8 mouse cellular contexts compared by ENCODE assay signal in genomic region chr12:117172885-117173529, GRCm38 (mm10).
A peak's percentile ranks its signal among the peaks of the same experiment; 100 is the strongest.
DNase-seq lines count a peak whose midpoint lies in the region; ATAC-seq and TF ChIP-seq lines count a peak whose summit lies in the region.

No protein-coding gene starts in this region.

- no peak for DNase-seq in intestine, embryonic 14.5 days (ENCODE audit: low spot score)
- DNase-seq in limb, embryonic 11.5 days (ENCODE audit: low spot score), result peak; percentile 64
- peak; percentile 88 for DNase-seq in retina, postnatal 1 day
- no peak for DNase-seq in frontal cortex, adult 2 months (ENCODE audit: extremely low spot score in 1 of 2, low spot score in 1 of 2)
- DNase-seq in urinary bladder, postnatal 25 days (ENCODE audit: low spot score), result no peak
- DNase-seq in layer of hippocampus, adult 8-10 months (ENCODE audit: low spot score in 2 of 2), result no peak

- H3K4me3 ChIP-seq in intestine, embryonic 14.5 days (ENCODE audit: low read depth, low read length), result no peak overlapping the region
- H3K4me3 ChIP-seq in intestine, postnatal 0 days (ENCODE audit: low read depth, low read length), result no peak overlapping the region
- no peak overlapping the region for H3K4me3 ChIP-seq in embryonic facial prominence, embryonic 15.5 days (replicated peaks)
- no peak overlapping the region for H3K4me3 ChIP-seq in limb, embryonic 11.5 days (ENCODE audit: low read depth, low read length)

- H3K9me3 ChIP-seq in intestine, embryonic 14.5 days (ENCODE audit: control insufficient read depth, low read length), result no peaks in the 10 kb centered on the region
- no peaks in the 10 kb centered on the region for H3K9me3 ChIP-seq in intestine, postnatal 0 days (ENCODE audit: control insufficient read depth)
- H3K9me3 ChIP-seq in embryonic facial prominence, embryonic 15.5 days (replicated peaks), result no peaks in the 10 kb centered on the region
- H3K9me3 ChIP-seq in limb, embryonic 11.5 days (ENCODE audit: control insufficient read depth, low read length), result no peaks in the 10 kb centered on the region

- H3K36me3 ChIP-seq in intestine, embryonic 14.5 days (ENCODE audit: control insufficient read depth, insufficient read depth, low read length), result no peaks in the 10 kb centered on the region
- no peaks in the 10 kb centered on the region for H3K36me3 ChIP-seq in intestine, postnatal 0 days (ENCODE audit: control insufficient read depth, insufficient read depth)
- H3K36me3 ChIP-seq in embryonic facial prominence, embryonic 15.5 days, result no peaks in the 10 kb centered on the region
- H3K36me3 ChIP-seq in limb, embryonic 11.5 days (ENCODE audit: control insufficient read depth, insufficient read depth, low read length), result no peaks in the 10 kb centered on the region

- H3K9ac ChIP-seq in intestine, embryonic 14.5 days (ENCODE audit: low read length), result no peak overlapping the region
- H3K9ac ChIP-seq in intestine, postnatal 0 days (ENCODE audit: low read depth, low read length), result no peak overlapping the region
- no peak overlapping the region for H3K9ac ChIP-seq in embryonic facial prominence, embryonic 15.5 days
- peak overlapping the region; percentile 40; the same call in 1 of the 2 replicates for H3K9ac ChIP-seq in limb, embryonic 11.5 days (ENCODE audit: low read length)

- no peak overlapping the region for H3K27ac ChIP-seq in intestine, embryonic 14.5 days (ENCODE audit: low read depth)
- H3K27ac ChIP-seq in intestine, postnatal 0 days (ENCODE audit: low read depth, low read length), result no peak overlapping the region
- no peak overlapping the region for H3K27ac ChIP-seq in embryonic facial prominence, embryonic 15.5 days (replicated peaks)
- H3K27ac ChIP-seq in limb, embryonic 11.5 days (replicated peaks; ENCODE audit: low read depth, low read length), result peak overlapping the region; percentile 40; the same call in 1 of the 2 replicates

- H3K4me1 ChIP-seq in intestine, embryonic 14.5 days (replicated peaks; ENCODE audit: control insufficient read depth, insufficient read depth, low read length), result 0 out of 2 replicates have a peak, but pooled peaks cover 2% of the 10 kb centered on the region
- H3K4me1 ChIP-seq in intestine, postnatal 0 days (replicated peaks; ENCODE audit: control insufficient read depth, insufficient read depth, low read length), result no peaks in the 10 kb centered on the region
- 0 out of 2 replicates have a peak, but pooled peaks cover 4% of the 10 kb centered on the region for H3K4me1 ChIP-seq in embryonic facial prominence, embryonic 15.5 days
- H3K4me1 ChIP-seq in limb, embryonic 11.5 days (ENCODE audit: control insufficient read depth, insufficient read depth, low read length), result peaks cover 20% of the 10 kb centered on the region

- 39% methylated on average over 11 of the region's 11 CpGs for WGBS in intestine, embryonic 14.5 days
- 44% methylated on average over 11 of the region's 11 CpGs for WGBS in intestine, postnatal 0 days
- WGBS in embryonic facial prominence, embryonic 15.5 days, result 27% methylated on average over 11 of the region's 11 CpGs
- WGBS in limb, embryonic 11.5 days, result 8% methylated on average over 11 of the region's 11 CpGs

- ATAC-seq in intestine, embryonic 14.5 days (replicated peaks; ENCODE audit: low FRiP score, low TSS enrichment, low read depth), result peak; percentile 63
- no peak for ATAC-seq in intestine, postnatal 0 days
- ATAC-seq in embryonic facial prominence, embryonic 15.5 days (ENCODE audit: insufficient number of reproducible peaks, low FRiP score, low TSS enrichment, low read depth), result peak; percentile 55; the same call in 1 of the 2 replicates
- ATAC-seq in limb, embryonic 11.5 days (ENCODE audit: insufficient number of reproducible peaks, low FRiP score, low TSS enrichment, low read depth), result peak; percentile 82

- no peak for TF ChIP-seq CTCF in intestine, postnatal 0 days (IDR thresholded peaks at IDR 0.05; ENCODE audit: low read depth)

- H3K4me2 ChIP-seq in intestine, embryonic 14.5 days (ENCODE audit: low read length), result no peak overlapping the region
- no peak overlapping the region for H3K4me2 ChIP-seq in intestine, postnatal 0 days (replicated peaks; ENCODE audit: low read depth)
- no peak overlapping the region for H3K4me2 ChIP-seq in embryonic facial prominence, embryonic 15.5 days (replicated peaks)
- H3K4me2 ChIP-seq in limb, embryonic 11.5 days (ENCODE audit: low read depth, severe bottlenecking), result peak overlapping the region; percentile 12; the same call in 1 of the 2 replicates

- H3K27me3 ChIP-seq in intestine, embryonic 14.5 days (replicated peaks; ENCODE audit: control insufficient read depth, insufficient read depth, low read length), result no peaks in the 10 kb centered on the region
- H3K27me3 ChIP-seq in intestine, postnatal 0 days (replicated peaks; ENCODE audit: control insufficient read depth, insufficient read depth, low read length), result no peaks in the 10 kb centered on the region
- 0 out of 2 replicates have a peak, but pooled peaks cover 3% of the 10 kb centered on the region for H3K27me3 ChIP-seq in embryonic facial prominence, embryonic 15.5 days
- no peaks in the 10 kb centered on the region for H3K27me3 ChIP-seq in limb, embryonic 11.5 days (ENCODE audit: control insufficient read depth, insufficient read depth, low read length)

Comparison
In these comparisons a context has a peak if more than half of its experiments do, and no peak if none do; other contexts are left out.
1. DNase-seq: peak in limb, embryonic 11.5 days (single experiment) and retina, postnatal 1 day (single experiment); none in intestine, embryonic 14.5 days (single experiment), frontal cortex, adult 2 months (0 of 2), urinary bladder, postnatal 25 days (single experiment) and layer of hippocampus, adult 8-10 months (0 of 2).